Mouse (Mus musculus): ENCODE results near the gene Slc8a2. TPM values are rescaled to one million over a fixed set of nuclear protein-coding genes. Genes with fewer than 3 reads are reported as not detected.
A peak's percentile ranks its signal among the peaks of the same experiment; 100 is the strongest.

Gene Slc8a2
- total RNA-seq, 2 experiments from 2014 or later = 214 to 216 TPM

- DNase-seq (ENCODE audit: low spot score in 2 of 2) = peak; percentile 92 to 94
Observed at GRCm38 (mm10) chr7:16119569-16120261, 9.9 kb upstream of the Slc8a2 start, which contains the start of gene Kptn. TSS of gene Kptn (plus strand) at chr7:16119895.

GRCm38 (mm10) chr7:16120262-16120600, 9.4 kb upstream of the Slc8a2 start:
- DNase-seq (ENCODE audit: low spot score in 2 of 2) = no peak

- no peak for DNase-seq (ENCODE audit: low spot score in 2 of 2)
Observed at GRCm38 (mm10) chr7:16125829-16126228, 3.8 kb upstream of the Slc8a2 start.

- no peak for DNase-seq (ENCODE audit: low spot score in 2 of 2)
Observed at GRCm38 (mm10) chr7:16128344-16128743, 1.3 kb upstream of the Slc8a2 start.

- no peak for DNase-seq (ENCODE audit: low spot score in 2 of 2)
Observed at GRCm38 (mm10) chr7:16128899-16129298, 727 bp upstream of the Slc8a2 start.

GRCm38 (mm10) chr7:16129846-16130691, 443 bp downstream of the Slc8a2 start:
- DNase-seq (ENCODE audit: low spot score in 2 of 2) = peak; percentile 44 to 54

GRCm38 (mm10) chr7:16130956-16131634, 1.5 kb downstream of the Slc8a2 start:
- DNase-seq (ENCODE audit: low spot score in 2 of 2) = peak; percentile 48 to 63

GRCm38 (mm10) chr7:16132161-16132581, 2.5 kb downstream of the Slc8a2 start:
- DNase-seq (ENCODE audit: low spot score in 2 of 2) = no peak

GRCm38 (mm10) chr7:16132926-16133325, 3.3 kb downstream of the Slc8a2 start:
- no peak for DNase-seq (ENCODE audit: low spot score in 2 of 2)

- DNase-seq (ENCODE audit: low spot score in 2 of 2) = no peak
Observed at GRCm38 (mm10) chr7:16133691-16134090, 4.1 kb downstream of the Slc8a2 start.

GRCm38 (mm10) chr7:16134951-16135392, 5.3 kb downstream of the Slc8a2 start:
- no peak for DNase-seq (ENCODE audit: low spot score in 2 of 2)

GRCm38 (mm10) chr7:16146489-16147410, 17.1 kb downstream of the Slc8a2 start:
- DNase-seq (ENCODE audit: low spot score in 2 of 2) = peak; percentile 75 to 84

- DNase-seq (ENCODE audit: low spot score in 2 of 2) = no peak
Observed at GRCm38 (mm10) chr7:16147643-16148042, 18.0 kb downstream of the Slc8a2 start.

GRCm38 (mm10) chr7:16149241-16149640, 19.6 kb downstream of the Slc8a2 start:
- DNase-seq (ENCODE audit: low spot score in 2 of 2) = peak; percentile 88 to 93

GRCm38 (mm10) chr7:16150191-16151145, 20.8 kb downstream of the Slc8a2 start:
- no peak for DNase-seq (ENCODE audit: low spot score in 2 of 2)

GRCm38 (mm10) chr7:16153522-16153921, 23.9 kb downstream of the Slc8a2 start:
- peak; percentile 72 to 73 for DNase-seq (ENCODE audit: low spot score in 2 of 2)

- DNase-seq (ENCODE audit: low spot score in 2 of 2) = peak in 1 of 2 experiments; percentile 62
Observed at GRCm38 (mm10) chr7:16155132-16155872, 25.7 kb downstream of the Slc8a2 start.

- no peak for DNase-seq (ENCODE audit: low spot score in 2 of 2)
Observed at GRCm38 (mm10) chr7:16156105-16156714, 26.6 kb downstream of the Slc8a2 start.
